Mouse (Mus musculus) MN1 (cell line): ENCODE results near the gene Zfp316.

Source experiments
- DNase-seq: peaks from one replicate; pipeline ENCODE4 v3.0.0-alpha.2; 2016; ENCODE audit warnings: low spot score

Zfp316 gene

DNA sequence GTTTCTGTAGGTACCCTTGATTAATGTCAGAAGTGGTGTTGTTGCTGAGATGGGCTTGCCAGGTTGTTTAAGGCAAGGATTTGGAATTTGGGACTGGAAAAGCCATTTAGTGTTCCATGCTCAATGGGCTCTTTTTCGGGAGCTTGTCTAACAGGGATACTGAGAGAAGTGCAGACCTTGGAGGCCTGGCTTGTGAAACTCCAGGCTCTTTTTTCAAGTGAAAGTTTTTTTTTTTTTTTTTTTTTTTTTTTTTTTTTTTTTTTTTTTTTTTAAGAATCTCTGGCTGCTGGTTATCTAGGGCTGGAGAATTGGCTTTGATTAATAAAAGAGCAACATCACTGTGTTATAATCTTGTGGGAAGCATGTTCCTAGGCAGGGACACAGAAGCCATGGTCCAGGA is 47.5 kb downstream of the Zfp316 start:
- no peak for DNase-seq

DNA sequence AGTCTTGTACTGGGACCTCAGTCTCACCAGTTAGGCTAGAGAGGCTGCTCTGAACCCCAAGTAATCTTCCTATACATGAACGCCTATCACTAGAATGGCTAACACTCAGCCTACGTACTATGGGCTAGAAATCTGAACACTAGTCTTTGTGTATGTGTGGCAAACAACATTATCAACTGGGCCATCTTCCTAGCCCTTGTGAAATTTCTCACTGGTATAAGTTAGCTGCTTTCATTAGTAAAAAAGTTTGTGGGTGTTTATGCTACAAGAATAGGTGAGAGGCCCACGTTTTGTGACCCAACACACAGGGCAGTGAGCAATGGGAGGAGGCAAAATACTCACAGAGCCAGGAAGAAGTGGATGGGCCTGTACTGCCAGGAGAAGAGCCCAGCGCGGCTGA is 48.8 kb downstream of the Zfp316 start:
- no peak for DNase-seq

DNA sequence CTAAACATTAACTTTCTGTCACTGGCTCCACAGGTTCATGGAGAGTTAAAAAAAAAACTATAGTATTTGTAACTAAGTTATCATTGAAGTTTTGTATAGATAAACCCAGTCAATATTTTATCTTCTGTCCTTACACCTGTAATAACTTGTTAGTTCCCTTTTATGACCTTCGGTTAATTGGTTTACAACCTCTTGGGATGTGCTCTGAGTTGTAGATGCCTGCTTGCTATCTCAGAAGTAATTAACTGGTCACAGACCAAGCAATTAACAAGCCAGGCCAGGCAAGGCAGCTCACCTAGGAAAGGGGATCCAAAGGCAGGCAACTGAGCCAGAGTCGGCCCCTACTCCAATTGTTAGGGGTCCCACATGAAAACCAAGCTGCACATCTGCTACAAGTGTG is 56.0 kb downstream of the Zfp316 start:
- no peak for DNase-seq

DNA sequence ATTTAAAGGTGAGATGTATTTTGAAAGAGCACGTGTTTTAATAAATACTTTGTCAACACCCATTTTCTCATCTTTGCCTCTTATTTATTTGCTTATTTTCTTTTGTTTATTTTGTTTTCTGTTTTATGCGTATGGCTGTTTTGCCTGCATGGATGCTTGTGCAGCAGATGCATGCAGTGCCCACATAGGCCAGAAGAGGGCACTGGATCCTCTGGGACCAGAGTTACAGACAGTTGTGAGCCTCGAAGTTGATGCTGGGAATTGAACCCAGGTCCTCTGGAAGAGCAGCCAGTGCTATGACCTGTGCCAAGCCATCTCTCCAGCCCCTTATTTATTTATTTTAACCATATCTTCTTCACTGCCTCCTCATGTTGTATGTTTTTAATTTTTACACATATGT is 64.8 kb downstream of the Zfp316 start:
- DNase-seq, result no peak
